Mouse (Mus musculus) ES-Bruce4 (cell line): Measurements from ENCODE around the gene Sppl2a.

ENCODE experiments used
- CTCF ChIP-seq: IDR thresholded peaks from one replicate; pipeline ENCODE4 v1.8.1; 2011; ENCODE audit warnings: low read depth, low read length
- POLR2A ChIP-seq: IDR thresholded peaks from one replicate; pipeline ENCODE4 v1.8.1; 2011; ENCODE audit warnings: low read length; ENCODE audit not compliant: insufficient read depth

DNA sequence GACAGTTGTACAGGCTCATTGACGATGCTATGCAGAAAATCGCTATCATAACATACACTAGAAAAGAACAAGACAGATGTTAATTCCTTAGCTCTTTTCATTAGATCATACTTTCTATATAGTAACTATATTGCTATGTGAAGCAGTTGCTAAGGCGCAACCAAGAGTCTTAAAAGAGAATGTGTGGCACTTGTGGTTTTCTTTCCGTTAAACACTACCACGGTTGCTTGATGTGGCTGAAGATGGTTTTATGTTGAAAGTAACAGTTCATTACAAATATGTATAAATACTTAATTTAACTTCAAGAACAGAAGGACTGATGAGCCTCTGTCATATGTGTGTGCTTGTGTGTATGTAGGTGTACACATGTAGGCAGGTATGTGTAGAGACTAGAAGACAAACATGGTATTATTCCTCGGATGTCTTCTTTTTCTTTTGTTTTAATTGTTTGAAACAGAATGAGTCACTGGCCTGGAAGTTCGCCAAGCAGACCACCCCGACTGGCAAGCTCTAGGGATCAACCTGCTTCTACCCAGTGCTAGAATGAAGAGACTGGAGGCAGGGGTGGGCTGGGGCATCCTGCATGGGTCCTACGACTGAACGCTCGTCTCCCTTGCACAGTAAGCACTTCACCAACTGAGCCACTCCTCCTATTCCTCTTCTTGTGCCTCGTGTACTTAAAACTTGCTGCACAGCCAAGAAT, 12.5 kb downstream of the Sppl2a start:
- no peak for TF ChIP-seq POLR2A
- TF ChIP-seq CTCF, result no peak
